Mouse (Mus musculus) brain, embryonic 14.5 days (tissue): Measurements from ENCODE around the gene Pik3r3. TPM values are rescaled to one million over a fixed set of nuclear protein-coding genes. Genes with fewer than 3 reads are reported as not detected.

Source experiments
- DNase-seq: peaks from one replicate; pipeline ENCODE4 v3.0.0-alpha.2; 2011; ENCODE audit warnings: low read depth
- CTCF ChIP-seq: fragments of 200-500 bp; IDR thresholded peaks from 2 replicates; pipeline ENCODE4 v1.5.1; 2012; ENCODE audit warnings: inconsistent platforms, mild to moderate bottlenecking, moderate library complexity, borderline replicate concordance; ENCODE audit not compliant: insufficient read depth, insufficient read length; ENCODE audit errors: extremely low read depth
- POLR2A ChIP-seq: fragments of 200-500 bp; IDR thresholded peaks from 2 replicates; pipeline ENCODE4 v1.6.1; 2012; ENCODE audit warnings: mild to moderate bottlenecking, inconsistent platforms, borderline replicate concordance; ENCODE audit not compliant: poor library complexity, insufficient read depth, insufficient read length, severe bottlenecking; ENCODE audit errors: extremely low read depth
- polyA plus RNA-seq: library from polyadenylated mRNA; depleted of rRNA; stranded (reverse); fragments of >200 nt; gene quantifications from 2 replicates; pipeline ENCODE4 v1.2.3, GENCODE M21; 2012; rRNA removed

Gene Pik3r3
- polyA plus RNA-seq, result 117 and 122 TPM in 2 replicates

- peak; percentile 100 for DNase-seq
- TF ChIP-seq POLR2A, result peak; percentile 99
- TF ChIP-seq CTCF, result no peak
Measured at GRCm38 (mm10) chr4:116221140-116221851, at the start of gene Pik3r3. Gene Pik3r3, plus strand, starts transcription at chr4:116221618.

GRCm38 (mm10) chr4:116173072-116173471, 48.3 kb upstream of the Pik3r3 start, which contains the start of the genes 1700042G07Rik and Gm49337:
Gene 1700042G07Rik, plus strand, starts transcription at chr4:116173372.
Gene Gm49337, plus strand, starts transcription at chr4:116173384.
- TF ChIP-seq POLR2A (no peak), CTCF (no peak)
- no peak for DNase-seq

GRCm38 (mm10) chr4:116173752-116174151, 47.7 kb upstream of the Pik3r3 start:
- DNase-seq, result no peak
- no peak for TF ChIP-seq CTCF
- no peak for TF ChIP-seq POLR2A

GRCm38 (mm10) chr4:116174466-116175116, 46.8 kb upstream of the Pik3r3 start:
- peak; percentile 22 for DNase-seq
- TF ChIP-seq CTCF, result no peak
- no peak for TF ChIP-seq POLR2A

GRCm38 (mm10) chr4:116175136-116175535, 46.3 kb upstream of the Pik3r3 start:
- DNase-seq, result no peak
- TF ChIP-seq CTCF (no peak), POLR2A (no peak)

GRCm38 (mm10) chr4:116175711-116176542, 45.5 kb upstream of the Pik3r3 start:
- TF ChIP-seq POLR2A, result no peak
- TF ChIP-seq CTCF, result no peak
- peak; percentile 47 for DNase-seq

- TF ChIP-seq POLR2A, result no peak
- TF ChIP-seq CTCF, result no peak
Measured at GRCm38 (mm10) chr4:116176543-116176988, 44.9 kb upstream of the Pik3r3 start.

GRCm38 (mm10) chr4:116177140-116177539, 44.3 kb upstream of the Pik3r3 start:
- DNase-seq, result peak; percentile 26
- no peak for TF ChIP-seq POLR2A
- no peak for TF ChIP-seq CTCF

More at GRCm38 (mm10) chr4:116176543-116176988, 44.9 kb upstream of the Pik3r3 start:
- peak; percentile 85 for DNase-seq

GRCm38 (mm10) chr4:116182079-116182478, 39.3 kb upstream of the Pik3r3 start:
- TF ChIP-seq CTCF (no peak), POLR2A (no peak)
- DNase-seq, result no peak

GRCm38 (mm10) chr4:116182745-116183144, 38.7 kb upstream of the Pik3r3 start:
- TF ChIP-seq CTCF, result no peak
- TF ChIP-seq POLR2A, result no peak
- peak; percentile 40 for DNase-seq

- TF ChIP-seq CTCF, result no peak
- TF ChIP-seq POLR2A, result no peak
- DNase-seq, result no peak
Measured at GRCm38 (mm10) chr4:116185083-116185482, 36.3 kb upstream of the Pik3r3 start.
